Mouse (Mus musculus) neural tube, embryonic 13.5 days (tissue): Measurements from ENCODE around the gene 2310039H08Rik. TPM values are rescaled to one million over a fixed set of nuclear protein-coding genes. Genes with fewer than 3 reads are reported as not detected.

Experiments used
- ATAC-seq: fragments of 200-750 bp; cut with Nextera tagmentation; 2 replicates; pipeline ENCODE4 v1.8.0; 2017; ENCODE audit warnings: low read depth, mild to moderate bottlenecking, moderate TSS enrichment, moderate library complexity
- H3K27ac ChIP-seq: fragments of 300-500 bp; sonication (generic); replicated peaks from 2 replicates; pipeline ENCODE4 v1.5.1; 2015; ENCODE audit warnings: moderate library complexity, mild to moderate bottlenecking, inconsistent platforms
- H3K27me3 ChIP-seq: fragments of 300-500 bp; sonication (generic); 2 replicates; pipeline ENCODE4 v1.6.1; 2015; ENCODE audit warnings: mild to moderate bottlenecking, inconsistent platforms
- H3K36me3 ChIP-seq: fragments of 300-500 bp; sonication (generic); 2 replicates; pipeline ENCODE4 v1.6.1; 2015; ENCODE audit warnings: mild to moderate bottlenecking, inconsistent platforms
- H3K4me1 ChIP-seq: fragments of 300-500 bp; sonication (generic); replicated peaks from 2 replicates; pipeline ENCODE4 v1.6.1; 2015; ENCODE audit warnings: inconsistent platforms
- H3K4me2 ChIP-seq: fragments of 300-500 bp; sonication (generic); 2 replicates; pipeline ENCODE4 v1.6.1; 2015; ENCODE audit warnings: inconsistent platforms, mild to moderate bottlenecking, moderate library complexity
- H3K4me3 ChIP-seq: fragments of 300-500 bp; sonication (generic); 2 replicates; pipeline ENCODE4 v1.5.1; 2015; ENCODE audit warnings: mild to moderate bottlenecking, inconsistent platforms
- H3K9ac ChIP-seq: fragments of 300-500 bp; sonication (generic); 2 replicates; pipeline ENCODE4 v1.6.1; 2015; ENCODE audit warnings: moderate library complexity, mild to moderate bottlenecking, inconsistent platforms
- H3K9me3 ChIP-seq: fragments of 300-500 bp; sonication (generic); 2 replicates; pipeline ENCODE4 v1.6.1; 2016; ENCODE audit warnings: inconsistent platforms
- WGBS: fragments of 180-500 bp; shearing (Covaris S2); methylation state at CpG from one replicate; pipeline ENCODE4 v1.1.7; 2015; 5-methylcytosine and 5-hydroxymethylcytosine counted together
- polyA plus RNA-seq: library from polyadenylated mRNA; unstranded; fragments of >200 nt; fragmentation: Nextera tagmentation; extraction: Ambion mirVana; gene quantifications from 2 replicates; pipeline ENCODE4 v1.2.1, GENCODE M21; 2015

Gene 2310039H08Rik
- polyA plus RNA-seq, 1 experiment from 2014 or later, result 56.2 TPM

GRCm38 (mm10) chr17:46814497-46814896 lies 42.1 kb downstream of the 2310039H08Rik start:
- H3K4me1 ChIP-seq, result 0 out of 2 replicates have a peak, but pooled peaks cover 3% of the 10 kb centered on the region
- no peak overlapping the region for H3K4me3 ChIP-seq
- ATAC-seq, result no peak
- peaks cover 72% of the 10 kb centered on the region for H3K36me3 ChIP-seq
- WGBS, result 95% methylated on average over 6 of the region's 6 CpGs
- no peak overlapping the region for H3K4me2 ChIP-seq
- H3K9ac ChIP-seq, result no peak overlapping the region
- H3K27ac ChIP-seq, result no peak overlapping the region
- no peaks in the 10 kb centered on the region for H3K27me3 ChIP-seq
- H3K9me3 ChIP-seq, result no peaks in the 10 kb centered on the region

- H3K27ac ChIP-seq, result no peak overlapping the region
- 0 out of 2 replicates have a peak, but pooled peaks cover 3% of the 10 kb centered on the region for H3K4me1 ChIP-seq
- no peaks in the 10 kb centered on the region for H3K27me3 ChIP-seq
- H3K4me3 ChIP-seq, result no peak overlapping the region
- 75% methylated on average over 13 of the region's 13 CpGs for WGBS
- no peak overlapping the region for H3K4me2 ChIP-seq
- peaks cover 72% of the 10 kb centered on the region for H3K36me3 ChIP-seq
- no peaks in the 10 kb centered on the region for H3K9me3 ChIP-seq
- no peak for ATAC-seq
- H3K9ac ChIP-seq, result no peak overlapping the region
Observed at GRCm38 (mm10) chr17:46816306-46816705, 43.9 kb downstream of the 2310039H08Rik start.

- Histone ChIP-seq H3K9ac (no peak overlapping the region), H3K9me3 (no peaks in the 10 kb centered on the region), H3K27me3 (no peaks in the 10 kb centered on the region), H3K36me3 (peaks cover 71% of the 10 kb centered on the region), H3K27ac (no peak overlapping the region), H3K4me1 (no peaks in the 10 kb centered on the region), H3K4me3 (no peak overlapping the region), H3K4me2 (no peak overlapping the region)
- ATAC-seq, result no peak
- 88% methylated on average over 12 of the region's 12 CpGs for WGBS
Observed at GRCm38 (mm10) chr17:46817734-46818158, 45.3 kb downstream of the 2310039H08Rik start.

GRCm38 (mm10) chr17:46820628-46821027 lies 48.2 kb downstream of the 2310039H08Rik start:
- Histone ChIP-seq H3K9ac (no peak overlapping the region), H3K9me3 (no peaks in the 10 kb centered on the region), H3K4me3 (no peak overlapping the region), H3K4me2 (no peak overlapping the region), H3K36me3 (peaks cover 80% of the 10 kb centered on the region), H3K4me1 (no peaks in the 10 kb centered on the region), H3K27ac (no peak overlapping the region), H3K27me3 (no peaks in the 10 kb centered on the region)
- 91% methylated on average over 7 of the region's 7 CpGs for WGBS
- ATAC-seq, result no peak

Other genes with a start within 250 kb of the 2310039H08Rik start
- gene Cul9, start 226.2 kb upstream of the 2310039H08Rik start, polyA plus RNA-seq, result 16.4 and 17.0 TPM in 2 replicates
- gene Srf, start 216.5 kb upstream of the 2310039H08Rik start, polyA plus RNA-seq, result 4.7 and 5.4 TPM in 2 replicates
- gene Ptk7, start 143.1 kb upstream of the 2310039H08Rik start, polyA plus RNA-seq, result 38.7 and 41.3 TPM in 2 replicates
- gene Klc4, start 126.6 kb upstream of the 2310039H08Rik start, polyA plus RNA-seq, result 41.8 and 45.3 TPM in 2 replicates
- 63.2 and 70.1 TPM in 2 replicates for gene Mrpl2, start 126.4 kb upstream of the 2310039H08Rik start, polyA plus RNA-seq
- gene Cul7, start 122.3 kb upstream of the 2310039H08Rik start, polyA plus RNA-seq, result 40.0 and 41.7 TPM in 2 replicates
- gene Rrp36, start 98.3 kb upstream of the 2310039H08Rik start, polyA plus RNA-seq, result 47.7 and 53.5 TPM in 2 replicates
- gene Mea1, start 93.8 kb upstream of the 2310039H08Rik start, polyA plus RNA-seq, result 233 and 260 TPM in 2 replicates
- gene Klhdc3, start 91.7 kb upstream of the 2310039H08Rik start, polyA plus RNA-seq, result 154 and 155 TPM in 2 replicates
- 78.7 and 81.6 TPM in 2 replicates for gene Ppp2r5d, start 67.5 kb upstream of the 2310039H08Rik start, polyA plus RNA-seq
- 23.2 and 24.8 TPM in 2 replicates for gene Pex6, start 61.2 kb upstream of the 2310039H08Rik start, polyA plus RNA-seq
- 1.1 and 1.8 TPM in 2 replicates for gene Gnmt, start 43.5 kb upstream of the 2310039H08Rik start, polyA plus RNA-seq
- 60.9 and 63.4 TPM in 2 replicates for gene Cnpy3, start 20.4 kb upstream of the 2310039H08Rik start, polyA plus RNA-seq
- gene Ptcra, start 8.9 kb upstream of the 2310039H08Rik start, polyA plus RNA-seq, result 0.39 TPM in 1 of 2 replicates, not detected in the other
- gene Rpl7l1, start 10.0 kb downstream of the 2310039H08Rik start, polyA plus RNA-seq, result 93.4 and 108 TPM in 2 replicates
- gene Bicral, start 85.8 kb downstream of the 2310039H08Rik start, polyA plus RNA-seq, result 6.5 and 9.4 TPM in 2 replicates
- 70.7 and 75.4 TPM in 2 replicates for gene Tbcc, start 118.0 kb downstream of the 2310039H08Rik start, polyA plus RNA-seq
- gene Prph2, start 137.8 kb downstream of the 2310039H08Rik start, polyA plus RNA-seq, result not detected in 2 replicates
- gene Ubr2, start 237.9 kb downstream of the 2310039H08Rik start, polyA plus RNA-seq, result 15.5 and 17.8 TPM in 2 replicates